Mouse (Mus musculus) bone marrow macrophage, adult 2 months (primary cell): ENCODE results near the gene Cftr.

Experiments
- CTCF ChIP-seq: IDR thresholded peaks from 2 replicates; pipeline ENCODE4 v1.5.1; 2012; ENCODE audit warnings: low read depth, mild to moderate bottlenecking, low read length, moderate library complexity
- POLR2A ChIP-seq: IDR thresholded peaks from 2 replicates; pipeline ENCODE4 v1.6.1; 2012; ENCODE audit warnings: mild to moderate bottlenecking, low read depth, low read length, borderline replicate concordance

- TF ChIP-seq POLR2A (no peak), CTCF (no peak)
These were observed 10.2 kb downstream of the Cftr start for GRCm38 (mm10) chr6:18180665-18181064.
